Mouse (Mus musculus) spleen, adult 2 months (tissue): Measurements from ENCODE around the gene Sos1. TPM values are rescaled to one million over a fixed set of nuclear protein-coding genes. Genes with fewer than 3 reads are reported as not detected.

ENCODE experiments used
- DNase-seq, 2 experiments: peaks; one replicate each; pipeline versions ENCODE4 v3.0.0 to v3.0.0-alpha.2; 2012 to 2021; ENCODE audit warnings: low spot score in 2 of 2, low read depth in 1 of 2
- H3K27ac ChIP-seq: fragments of 200-500 bp; 2 replicates; pipeline ENCODE4 v1.5.1; 2012; ENCODE audit warnings: low read length, inconsistent platforms; ENCODE audit not compliant: insufficient read depth
- H3K27me3 ChIP-seq: fragments of 200-500 bp; 2 replicates; pipeline ENCODE4 v1.6.1; 2012; ENCODE audit warnings: mild to moderate bottlenecking, moderate library complexity, low read length, inconsistent platforms; ENCODE audit not compliant: control insufficient read depth, insufficient read depth
- H3K36me3 ChIP-seq: fragments of 200-500 bp; 2 replicates; pipeline ENCODE4 v1.6.1; 2012; ENCODE audit warnings: mild to moderate bottlenecking, low read length, inconsistent platforms; ENCODE audit not compliant: control insufficient read depth, insufficient read depth
- H3K4me1 ChIP-seq: fragments of 200-500 bp; 2 replicates; pipeline ENCODE4 v1.6.1; 2011; ENCODE audit warnings: inconsistent platforms; ENCODE audit not compliant: control insufficient read depth, insufficient read depth, insufficient read length
- H3K4me3 ChIP-seq: fragments of 200-500 bp; 2 replicates; pipeline ENCODE4 v1.5.1; 2011; ENCODE audit warnings: mild to moderate bottlenecking, inconsistent platforms; ENCODE audit not compliant: insufficient read depth, insufficient read length; ENCODE audit errors: extremely low read depth
- CTCF ChIP-seq: fragments of 200-500 bp; IDR thresholded peaks from 2 replicates; pipeline ENCODE4 v1.5.1; 2011; ENCODE audit warnings: mild to moderate bottlenecking, inconsistent platforms; ENCODE audit not compliant: insufficient read depth, insufficient read length, insufficient replicate concordance; ENCODE audit errors: extremely low read depth
- POLR2A ChIP-seq: fragments of 200-500 bp; IDR thresholded peaks from 2 replicates; pipeline ENCODE4 v1.6.1; 2011; ENCODE audit warnings: low read depth, low read length, inconsistent platforms
- WGBS: fragments of 180-500 bp; shearing (Covaris S2); methylation state at CpG from one replicate; pipeline ENCODE4 v1.1.7; 2018; 5-methylcytosine and 5-hydroxymethylcytosine counted together
- polyA plus RNA-seq: library from polyadenylated mRNA; depleted of rRNA; stranded (reverse); fragments of >200 nt; gene quantifications from 2 replicates; pipeline ENCODE4 v1.2.3, GENCODE M21; 2012

Sos1 gene
- polyA plus RNA-seq, 1 experiment = 2.5 TPM

GRCm38 (mm10) chr17:80515956-80516355, 35.7 kb upstream of the Sos1 start:
- Histone ChIP-seq H3K4me3 (no peak overlapping the region), H3K36me3 (no peaks in the 10 kb centered on the region), H3K27ac (no peak overlapping the region), H3K27me3 (no peaks in the 10 kb centered on the region), H3K4me1 (no peaks in the 10 kb centered on the region; the same call in 1 of the 2 replicates)
- WGBS = 93% methylated on average over 9 of the region's 9 CpGs
- DNase-seq = no peak
- TF ChIP-seq CTCF (no peak), POLR2A (no peak)

GRCm38 (mm10) chr17:80515513-80515912, 35.3 kb upstream of the Sos1 start:
- no peak overlapping the region for H3K27ac ChIP-seq
- 96% methylated on average over 7 of the region's 7 CpGs for WGBS
- H3K4me1 ChIP-seq = no peaks in the 10 kb centered on the region
- H3K36me3 ChIP-seq = no peaks in the 10 kb centered on the region
- H3K4me3 ChIP-seq = no peak overlapping the region
- TF ChIP-seq POLR2A = no peak
- TF ChIP-seq CTCF = no peak
- H3K27me3 ChIP-seq = no peaks in the 10 kb centered on the region
- no peak for DNase-seq

- no peak for TF ChIP-seq POLR2A
- no peaks in the 10 kb centered on the region for H3K27me3 ChIP-seq
- no peaks in the 10 kb centered on the region for H3K36me3 ChIP-seq
- WGBS = 63% methylated on average over 8 of the region's 8 CpGs
- no peak overlapping the region for H3K27ac ChIP-seq
- H3K4me3 ChIP-seq = no peak overlapping the region
- H3K4me1 ChIP-seq = no peaks in the 10 kb centered on the region
- DNase-seq = no peak
Observed at GRCm38 (mm10) chr17:80513766-80514165, 33.5 kb upstream of the Sos1 start.

- 80% methylated on average over 3 of the region's 3 CpGs for WGBS
- Histone ChIP-seq H3K4me3 (no peak overlapping the region), H3K27ac (no peak overlapping the region), H3K36me3 (no peaks in the 10 kb centered on the region), H3K27me3 (no peaks in the 10 kb centered on the region), H3K4me1 (no peaks in the 10 kb centered on the region)
- no peak for DNase-seq
- no peak for TF ChIP-seq POLR2A
- TF ChIP-seq CTCF = no peak
Observed at GRCm38 (mm10) chr17:80510459-80510855, 30.2 kb upstream of the Sos1 start.

- no peak for DNase-seq
- TF ChIP-seq POLR2A (no peak), CTCF (no peak)
- Histone ChIP-seq H3K27me3 (no peaks in the 10 kb centered on the region), H3K4me1 (no peaks in the 10 kb centered on the region), H3K36me3 (no peaks in the 10 kb centered on the region), H3K27ac (no peak overlapping the region), H3K4me3 (no peak overlapping the region)
- WGBS = 81% methylated on average over 4 of the region's 4 CpGs
Observed at GRCm38 (mm10) chr17:80509494-80510458, 29.5 kb upstream of the Sos1 start.

GRCm38 (mm10) chr17:80505766-80506165, 25.5 kb upstream of the Sos1 start:
- no peak overlapping the region for H3K4me3 ChIP-seq
- 86% methylated on average over 6 of the region's 6 CpGs for WGBS
- H3K4me1 ChIP-seq = peaks cover 7% of the 10 kb centered on the region; the same call in 1 of the 2 replicates
- H3K27ac ChIP-seq = no peak overlapping the region
- no peak for TF ChIP-seq CTCF
- H3K27me3 ChIP-seq = no peaks in the 10 kb centered on the region
- DNase-seq = no peak
- H3K36me3 ChIP-seq = no peaks in the 10 kb centered on the region

- no peak overlapping the region for H3K4me3 ChIP-seq
- DNase-seq = no peak
- TF ChIP-seq POLR2A (no peak), CTCF (no peak)
- H3K36me3 ChIP-seq = no peaks in the 10 kb centered on the region
- H3K27ac ChIP-seq = no peak overlapping the region
- H3K4me1 ChIP-seq = peaks cover 7% of the 10 kb centered on the region; the same call in 1 of the 2 replicates
- WGBS = 93% methylated on average over 4 of the region's 4 CpGs
- no peaks in the 10 kb centered on the region for H3K27me3 ChIP-seq
Observed at GRCm38 (mm10) chr17:80505342-80505741, 25.1 kb upstream of the Sos1 start.
